Mouse (Mus musculus): ENCODE measurements around the gene Polr2l.

GRCm38 (mm10) chr7:141439140-141439679 lies 35.7 kb downstream of the Polr2l start:
- TF ChIP-seq CTCF (conservative IDR thresholded peaks at IDR 0.05; ENCODE audit: insufficient read depth, insufficient read length, low read depth, low read length) (no peak), POLR2A (IDR thresholded peaks at IDR 0.05; ENCODE audit: low read depth, low read length) (no peak)

Data from kidney, adult 2 months (tissue).